15 mouse cellular contexts compared by ENCODE assay signal in the genomic region with DNA sequence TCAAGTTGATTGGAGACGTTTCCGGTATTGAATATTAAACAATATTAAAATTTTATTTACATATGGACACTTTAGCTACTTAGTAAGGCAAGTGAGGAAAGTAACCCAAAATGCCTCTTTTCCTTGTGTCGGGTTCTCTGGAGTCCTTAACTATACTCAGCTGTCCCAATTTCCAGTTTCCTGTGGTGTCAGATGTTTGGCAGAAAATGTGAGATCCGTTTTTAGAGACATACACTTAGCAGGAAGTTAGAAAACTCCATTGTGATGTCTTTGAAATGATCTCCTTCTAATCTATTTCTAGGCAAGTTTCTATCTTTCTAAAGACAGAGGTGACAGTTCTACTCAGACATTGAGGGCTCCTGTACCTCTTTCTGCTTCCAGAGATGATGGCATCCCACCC.
"Had no signal": no experiment of that assay in that cellular context is flagged by ENCODE, and none has a peak within 500 bp of the region (broad histone marks: within the 10 kb centered on the region; RNA-seq: fewer than 3 reads in every experiment).

No protein-coding gene starts in this region.

- DNase-seq: gastrocnemius, adult 2 months; gastrocnemius, postnatal 10 days; gastrocnemius, postnatal 25 days; heart, adult 11 months; heart, adult 2 months; heart, postnatal 14 days; heart, postnatal 36 days; kidney, adult 11 months; kidney, adult 2 months; kidney, adult 9 months; kidney, postnatal 14 days; kidney, postnatal 36 days; layer of hippocampus, adult 9-11 months; layer of hippocampus, postnatal 36 days; left cerebral cortex, postnatal 4 days had no signal
